Mouse (Mus musculus) heart, embryonic 12.5 days (tissue): ENCODE measurements around the gene Tec. TPM values are rescaled to one million over a fixed set of nuclear protein-coding genes. Genes with fewer than 3 reads are reported as not detected.
"Not testable (repeated sequence)": the region's sequence is repeated elsewhere in the genome, so short reads cannot be mapped to it uniquely, and the experiment has no call there.

Experiments
- ATAC-seq: fragments of 200-750 bp; cut with Nextera tagmentation; 2 replicates; pipeline ENCODE4 v1.8.0; 2017; ENCODE audit warnings: moderate TSS enrichment, moderate library complexity; ENCODE audit not compliant: insufficient number of reproducible peaks, low FRiP score
- H3K27ac ChIP-seq: fragments of 300-500 bp; sonication (generic); 2 replicates; pipeline ENCODE4 v1.5.1; 2016; ENCODE audit warnings: mild to moderate bottlenecking, moderate library complexity; ENCODE audit not compliant: poor library complexity, severe bottlenecking
- H3K27me3 ChIP-seq: fragments of 300-500 bp; sonication (generic); replicated peaks from 2 replicates; pipeline ENCODE4 v1.6.1; 2016; ENCODE audit warnings: mild to moderate bottlenecking, moderate library complexity
- H3K36me3 ChIP-seq: fragments of 300-500 bp; sonication (generic); 2 replicates; pipeline ENCODE4 v1.6.1; 2016; ENCODE audit warnings: mild to moderate bottlenecking, moderate library complexity
- H3K4me1 ChIP-seq: fragments of 300-500 bp; sonication (generic); replicated peaks from 2 replicates; pipeline ENCODE4 v1.6.1; 2016; ENCODE audit warnings: mild to moderate bottlenecking
- H3K4me2 ChIP-seq: fragments of 300-500 bp; sonication (generic); 2 replicates; pipeline ENCODE4 v1.6.1; 2016; ENCODE audit warnings: mild to moderate bottlenecking, moderate library complexity
- H3K4me3 ChIP-seq: fragments of 300-500 bp; sonication (generic); 2 replicates; pipeline ENCODE4 v1.5.1; 2016; ENCODE audit warnings: mild to moderate bottlenecking
- H3K9ac ChIP-seq: fragments of 300-500 bp; sonication (generic); 2 replicates; pipeline ENCODE4 v1.6.1; 2016; ENCODE audit warnings: mild to moderate bottlenecking, moderate library complexity
- H3K9me3 ChIP-seq: fragments of 300-500 bp; sonication (generic); replicated peaks from 2 replicates; pipeline ENCODE4 v1.6.1; 2016; ENCODE audit warnings: mild to moderate bottlenecking, moderate library complexity
- WGBS: fragments of 180-500 bp; shearing (Covaris S2); methylation state at CpG from one replicate; pipeline ENCODE4 v1.1.7; 2016; 5-methylcytosine and 5-hydroxymethylcytosine counted together
- polyA plus RNA-seq: library from polyadenylated mRNA; unstranded; fragments of >200 nt; fragmentation: Nextera tagmentation; extraction: Ambion mirVana; gene quantifications from 2 replicates; pipeline ENCODE4 v1.2.1, GENCODE M21; 2016

Gene Tec
- polyA plus RNA-seq, 1 experiment from 2014 or later: 17.1 TPM

- ATAC-seq: no peak
- Histone ChIP-seq H3K4me3 (no peak overlapping the region), H3K27me3 (no peaks in the 10 kb centered on the region), H3K9me3 (no peaks in the 10 kb centered on the region), H3K36me3 (0 out of 2 replicates have a peak, but pooled peaks cover 4% of the 10 kb centered on the region), H3K27ac (no peak overlapping the region), H3K9ac (no peak overlapping the region), H3K4me2 (peak overlapping the region; percentile 53), H3K4me1 (peaks cover 16% of the 10 kb centered on the region)
- WGBS: 11% methylated on average over 10 of the region's 10 CpGs
These were observed 50.7 kb downstream of the Tec start for GRCm38 (mm10) chr5:72817523-72818091.

DNA sequence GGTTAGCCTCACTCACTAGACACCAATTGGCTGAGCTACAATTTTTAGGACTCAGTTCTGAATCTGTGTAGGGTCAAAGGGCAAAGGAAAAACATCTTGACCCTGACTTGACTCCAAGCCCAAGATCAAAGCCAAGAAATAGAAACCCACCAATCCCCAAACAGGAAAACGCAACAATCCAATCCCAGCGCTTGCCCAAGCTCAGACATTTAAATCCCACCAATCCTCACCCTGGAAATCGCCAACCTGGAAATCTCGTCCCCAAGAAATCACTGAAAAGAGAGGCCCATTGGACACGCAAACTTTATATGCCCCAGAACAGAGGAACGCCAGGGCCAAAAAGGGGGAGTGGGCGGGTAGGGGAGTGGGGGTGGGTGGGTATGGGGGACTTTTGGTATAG is 51.3 kb downstream of the Tec start:
- not testable (repeated sequence) for H3K4me2 ChIP-seq, ATAC-seq, H3K9ac ChIP-seq, H3K27ac ChIP-seq, H3K36me3 ChIP-seq, H3K4me3 ChIP-seq, H3K9me3 ChIP-seq, H3K27me3 ChIP-seq
- WGBS: 77% methylated on average over 7 of the region's 7 CpGs
- peaks cover 16% of the 10 kb centered on the region for H3K4me1 ChIP-seq

- no peaks in the 10 kb centered on the region for H3K9me3 ChIP-seq
- no peaks in the 10 kb centered on the region for H3K36me3 ChIP-seq
- no peak overlapping the region for H3K27ac ChIP-seq
- no peak overlapping the region for H3K4me3 ChIP-seq
- no peak overlapping the region for H3K4me2 ChIP-seq
- H3K27me3 ChIP-seq: no peaks in the 10 kb centered on the region
- WGBS: 49% methylated on average over 2 of the region's 2 CpGs
- no peak overlapping the region for H3K9ac ChIP-seq
- H3K4me1 ChIP-seq: peaks cover 16% of the 10 kb centered on the region
- ATAC-seq: no peak
These were observed 51.8 kb downstream of the Tec start for GRCm38 (mm10) chr5:72816491-72816890.

- no peak overlapping the region for H3K9ac ChIP-seq
- peaks cover 13% of the 10 kb centered on the region for H3K4me1 ChIP-seq
- H3K9me3 ChIP-seq: no peaks in the 10 kb centered on the region
- H3K27me3 ChIP-seq: no peaks in the 10 kb centered on the region
- H3K27ac ChIP-seq: no peak overlapping the region
- ATAC-seq: no peak
- 93% methylated on average over 1 of the region's 1 CpGs for WGBS
- H3K4me2 ChIP-seq: no peak overlapping the region
- H3K4me3 ChIP-seq: no peak overlapping the region
- H3K36me3 ChIP-seq: no peaks in the 10 kb centered on the region
These were observed 52.2 kb downstream of the Tec start for GRCm38 (mm10) chr5:72816046-72816445.

DNA sequence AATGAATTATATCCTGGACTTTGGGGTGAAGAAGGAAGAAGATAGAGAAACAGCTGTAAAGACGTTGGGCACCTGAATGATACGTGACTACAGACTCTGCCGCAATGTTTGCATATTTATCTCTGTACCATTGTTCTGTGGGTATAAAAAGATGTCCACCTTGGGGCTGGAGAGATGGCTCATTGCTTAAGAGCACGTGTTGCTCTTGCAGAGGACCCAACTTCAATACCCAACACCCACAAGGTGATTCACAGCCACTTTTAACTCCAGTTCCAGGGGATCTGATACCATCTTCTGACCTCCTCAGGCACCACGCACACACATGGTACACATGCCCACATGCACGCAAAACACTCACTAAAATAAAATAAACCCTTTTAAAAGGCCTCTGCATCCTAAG is 52.9 kb downstream of the Tec start:
- WGBS: 87% methylated on average over 6 of the region's 6 CpGs
- Histone ChIP-seq H3K4me1 (peaks cover 11% of the 10 kb centered on the region), H3K27ac (no peak overlapping the region), H3K4me2 (no peak overlapping the region), H3K36me3 (0 out of 2 replicates have a peak, but pooled peaks cover under 1% of the 10 kb centered on the region), H3K9me3 (no peaks in the 10 kb centered on the region; the same call in 1 of the 2 replicates), H3K27me3 (no peaks in the 10 kb centered on the region), H3K4me3 (no peak overlapping the region), H3K9ac (no peak overlapping the region)
- no peak for ATAC-seq

GRCm38 (mm10) chr5:72814072-72814471 is 54.2 kb downstream of the Tec start:
- H3K27me3 ChIP-seq: no peaks in the 10 kb centered on the region
- peaks cover 4% of the 10 kb centered on the region; the same call in 1 of the 2 replicates for H3K36me3 ChIP-seq
- peaks cover 14% of the 10 kb centered on the region for H3K4me1 ChIP-seq
- no peak overlapping the region for H3K4me2 ChIP-seq
- no peak overlapping the region for H3K9ac ChIP-seq
- no peak for ATAC-seq
- H3K27ac ChIP-seq: no peak overlapping the region
- H3K4me3 ChIP-seq: no peak overlapping the region
- 84% methylated on average over 5 of the region's 5 CpGs for WGBS
- H3K9me3 ChIP-seq: no peaks in the 10 kb centered on the region; the same call in 1 of the 2 replicates

DNA sequence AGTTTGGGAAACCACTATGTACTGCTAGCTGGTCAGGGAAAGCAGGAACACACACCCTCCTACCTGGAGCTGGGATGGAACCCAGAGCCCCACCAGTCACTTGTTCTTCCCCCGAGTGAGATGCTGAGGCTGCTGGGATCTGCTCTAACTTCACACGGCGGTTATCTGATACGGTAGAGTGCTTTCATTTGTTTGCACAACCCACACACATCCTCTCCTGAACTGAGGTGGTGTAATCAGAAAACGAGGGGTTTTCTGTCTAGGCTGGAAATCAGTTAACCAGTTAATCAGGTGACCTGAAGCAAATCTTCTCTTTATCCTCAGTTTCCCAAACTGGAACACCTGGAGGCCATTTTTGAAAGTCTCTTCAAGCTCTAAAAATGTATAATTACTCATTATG is 55.4 kb downstream of the Tec start:
- Histone ChIP-seq H3K4me2 (no peak overlapping the region), H3K4me1 (peaks cover 23% of the 10 kb centered on the region), H3K9ac (no peak overlapping the region), H3K36me3 (peaks cover 4% of the 10 kb centered on the region; the same call in 1 of the 2 replicates), H3K27me3 (no peaks in the 10 kb centered on the region), H3K27ac (no peak overlapping the region), H3K4me3 (no peak overlapping the region), H3K9me3 (no peaks in the 10 kb centered on the region; the same call in 1 of the 2 replicates)
- no peak for ATAC-seq
- 31% methylated on average over 5 of the region's 5 CpGs for WGBS

- no peak overlapping the region for H3K27ac ChIP-seq
- 81% methylated on average over 3 of the region's 3 CpGs for WGBS
- no peak overlapping the region for H3K9ac ChIP-seq
- H3K27me3 ChIP-seq: no peaks in the 10 kb centered on the region
- peaks cover 4% of the 10 kb centered on the region; the same call in 1 of the 2 replicates for H3K36me3 ChIP-seq
- no peak for ATAC-seq
- H3K4me3 ChIP-seq: no peak overlapping the region
- H3K9me3 ChIP-seq: no peaks in the 10 kb centered on the region; the same call in 1 of the 2 replicates
- peaks cover 18% of the 10 kb centered on the region for H3K4me1 ChIP-seq
- no peak overlapping the region for H3K4me2 ChIP-seq
These were observed 56.0 kb downstream of the Tec start for GRCm38 (mm10) chr5:72812328-72812727.

DNA sequence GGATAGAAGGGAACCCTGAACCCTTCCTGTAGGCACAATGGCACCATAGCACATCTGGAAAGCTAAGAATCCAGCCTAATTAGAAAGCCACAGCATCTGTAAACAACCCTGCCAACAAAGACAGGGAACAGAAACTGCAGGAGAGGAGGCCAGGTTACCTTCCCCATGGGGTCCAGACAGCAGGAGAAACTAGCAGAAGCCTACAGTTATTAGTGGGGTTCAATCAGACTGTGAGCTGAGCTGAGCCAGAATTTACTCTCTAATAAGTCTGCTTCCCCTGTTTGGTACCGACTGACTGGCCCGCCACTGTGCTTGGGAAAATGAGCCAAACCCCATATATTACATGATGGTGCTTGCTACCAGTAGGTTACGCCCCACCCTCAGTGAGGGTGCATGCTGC is 56.9 kb downstream of the Tec start:
- H3K27me3 ChIP-seq: no peaks in the 10 kb centered on the region
- no peak overlapping the region for H3K9ac ChIP-seq
- WGBS: 76% methylated on average over 3 of the region's 3 CpGs
- H3K36me3 ChIP-seq: peaks cover 4% of the 10 kb centered on the region; the same call in 1 of the 2 replicates
- no peak overlapping the region for H3K4me3 ChIP-seq
- ATAC-seq: no peak
- peaks cover 18% of the 10 kb centered on the region for H3K4me1 ChIP-seq
- H3K9me3 ChIP-seq: no peaks in the 10 kb centered on the region; the same call in 1 of the 2 replicates
- no peak overlapping the region for H3K4me2 ChIP-seq
- no peak overlapping the region for H3K27ac ChIP-seq

DNA sequence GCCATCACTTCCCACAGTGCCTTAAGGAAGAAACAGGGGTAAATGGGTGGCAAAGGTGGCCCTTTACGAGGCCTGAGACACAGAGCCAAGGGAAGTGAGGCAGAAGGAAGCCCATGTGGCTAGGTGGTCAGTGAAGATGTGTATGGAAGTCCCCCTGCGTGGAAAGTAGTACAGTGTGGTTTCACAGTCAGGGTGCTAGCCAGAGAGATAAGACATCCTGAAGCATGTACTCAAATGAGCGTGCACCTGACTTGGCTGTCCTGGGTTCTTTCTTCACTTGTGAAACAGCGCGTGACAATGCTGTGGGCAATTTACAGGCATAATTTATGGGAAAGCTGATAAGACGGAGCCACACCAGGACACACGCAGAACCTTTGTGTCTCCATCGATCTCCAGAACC is 57.3 kb downstream of the Tec start:
- H3K36me3 ChIP-seq: peaks cover 4% of the 10 kb centered on the region; the same call in 1 of the 2 replicates
- no peak overlapping the region for H3K27ac ChIP-seq
- no peaks in the 10 kb centered on the region for H3K27me3 ChIP-seq
- no peaks in the 10 kb centered on the region; the same call in 1 of the 2 replicates for H3K9me3 ChIP-seq
- ATAC-seq: no peak
- no peak overlapping the region for H3K9ac ChIP-seq
- 76% methylated on average over 8 of the region's 8 CpGs for WGBS
- peaks cover 18% of the 10 kb centered on the region for H3K4me1 ChIP-seq
- no peak overlapping the region for H3K4me2 ChIP-seq
- H3K4me3 ChIP-seq: no peak overlapping the region

DNA sequence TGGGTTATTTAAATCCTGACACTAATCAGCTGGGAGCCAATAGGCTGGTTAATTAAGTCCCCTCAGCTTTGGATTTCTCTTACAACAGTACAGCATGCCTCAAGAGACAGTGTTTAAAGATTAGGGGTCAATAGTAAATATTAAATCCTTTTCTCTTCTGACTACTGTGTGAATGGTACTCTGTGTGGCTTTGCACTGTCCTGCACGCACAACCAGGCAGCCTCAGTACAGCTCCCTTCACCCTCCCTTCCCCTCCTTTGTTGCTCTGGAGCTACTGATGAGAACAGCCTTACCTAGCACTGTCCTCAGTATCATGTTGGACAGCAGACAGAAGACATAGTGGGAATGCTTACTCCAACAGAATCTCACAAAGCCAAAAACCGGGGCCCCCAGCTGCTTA is 58.8 kb downstream of the Tec start:
- Histone ChIP-seq H3K9me3 (no peaks in the 10 kb centered on the region; the same call in 1 of the 2 replicates), H3K27me3 (no peaks in the 10 kb centered on the region), H3K4me1 (peaks cover 21% of the 10 kb centered on the region), H3K4me2 (no peak overlapping the region), H3K27ac (no peak overlapping the region), H3K4me3 (no peak overlapping the region), H3K36me3 (peaks cover 4% of the 10 kb centered on the region; the same call in 1 of the 2 replicates), H3K9ac (no peak overlapping the region)
- WGBS: 79% methylated on average over 2 of the region's 2 CpGs
- ATAC-seq: no peak
